Mouse (Mus musculus) embryonic facial prominence, embryonic 15.5 days (tissue): ENCODE data around the gene Gpr45. TPM values are rescaled to one million over a fixed set of nuclear protein-coding genes. Genes with fewer than 3 reads are reported as not detected.

ENCODE experiments used
- ATAC-seq: fragments of 200-750 bp; cut with Nextera tagmentation; 2 replicates; pipeline ENCODE4 v1.8.0; 2017; ENCODE audit warnings: low read depth, moderate TSS enrichment; ENCODE audit not compliant: insufficient number of reproducible peaks, low FRiP score, low TSS enrichment
- H3K27ac ChIP-seq: fragments of 300-500 bp; sonication (generic); replicated peaks from 2 replicates; pipeline ENCODE4 v1.5.1; 2015; ENCODE audit warnings: mild to moderate bottlenecking, inconsistent platforms
- H3K27me3 ChIP-seq: fragments of 300-500 bp; sonication (generic); 2 replicates; pipeline ENCODE4 v1.6.1; 2015; ENCODE audit warnings: inconsistent platforms
- H3K36me3 ChIP-seq: fragments of 300-500 bp; sonication (generic); 2 replicates; pipeline ENCODE4 v1.6.1; 2015; ENCODE audit warnings: mild to moderate bottlenecking, inconsistent platforms
- H3K4me1 ChIP-seq: fragments of 300-500 bp; sonication (generic); 2 replicates; pipeline ENCODE4 v1.6.1; 2015; ENCODE audit warnings: inconsistent platforms
- H3K4me2 ChIP-seq: fragments of 300-500 bp; sonication (generic); replicated peaks from 2 replicates; pipeline ENCODE4 v1.6.1; 2015; ENCODE audit warnings: mild to moderate bottlenecking, inconsistent platforms
- H3K4me3 ChIP-seq: fragments of 300-500 bp; sonication (generic); replicated peaks from 2 replicates; pipeline ENCODE4 v1.5.1; 2015; ENCODE audit warnings: mild to moderate bottlenecking, inconsistent platforms
- H3K9ac ChIP-seq: fragments of 300-500 bp; sonication (generic); 2 replicates; pipeline ENCODE4 v1.6.1; 2015; ENCODE audit warnings: inconsistent platforms
- H3K9me3 ChIP-seq: fragments of 300-500 bp; sonication (generic); replicated peaks from 2 replicates; pipeline ENCODE4 v1.6.1; 2016; ENCODE audit warnings: inconsistent platforms
- WGBS: fragments of 180-500 bp; shearing (Covaris S2); methylation state at CpG from one replicate; pipeline ENCODE4 v1.1.7; 2015; 5-methylcytosine and 5-hydroxymethylcytosine counted together
- polyA plus RNA-seq: library from polyadenylated mRNA; unstranded; fragments of >200 nt; fragmentation: Nextera tagmentation; extraction: Ambion mirVana; gene quantifications from 2 replicates; pipeline ENCODE4 v1.2.1, GENCODE M21; 2015

The Gpr45 gene
- polyA plus RNA-seq, 1 experiment from 2014 or later, result 8.0 TPM

DNA sequence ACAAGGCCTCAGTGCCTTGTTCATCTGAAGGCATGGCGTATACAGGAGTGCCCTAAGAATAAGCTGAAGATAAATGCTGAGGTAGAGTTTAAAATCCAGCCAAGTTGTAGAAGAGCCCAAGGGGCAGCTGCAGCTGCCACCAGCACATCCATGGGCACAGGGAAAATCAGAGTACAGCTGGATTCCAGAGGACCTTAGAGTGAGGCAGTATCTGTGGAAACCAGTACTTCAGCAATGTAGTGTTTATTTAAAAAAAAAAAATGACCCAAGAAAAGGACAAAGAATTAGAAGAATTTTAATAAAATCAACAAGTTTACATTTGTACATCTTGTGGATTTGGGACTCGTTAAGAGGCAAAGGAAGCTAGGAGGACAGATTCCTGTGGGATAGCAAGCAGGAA is 94.3 kb downstream of the Gpr45 start:
- Histone ChIP-seq H3K9me3 (no peaks in the 10 kb centered on the region), H3K27me3 (no peaks in the 10 kb centered on the region), H3K9ac (no peak overlapping the region), H3K4me2 (no peak overlapping the region), H3K36me3 (peaks cover 31% of the 10 kb centered on the region), H3K27ac (no peak overlapping the region), H3K4me3 (no peak overlapping the region), H3K4me1 (no peaks in the 10 kb centered on the region)
- ATAC-seq, result no peak
- 62% methylated on average over 2 of the region's 2 CpGs for WGBS

DNA sequence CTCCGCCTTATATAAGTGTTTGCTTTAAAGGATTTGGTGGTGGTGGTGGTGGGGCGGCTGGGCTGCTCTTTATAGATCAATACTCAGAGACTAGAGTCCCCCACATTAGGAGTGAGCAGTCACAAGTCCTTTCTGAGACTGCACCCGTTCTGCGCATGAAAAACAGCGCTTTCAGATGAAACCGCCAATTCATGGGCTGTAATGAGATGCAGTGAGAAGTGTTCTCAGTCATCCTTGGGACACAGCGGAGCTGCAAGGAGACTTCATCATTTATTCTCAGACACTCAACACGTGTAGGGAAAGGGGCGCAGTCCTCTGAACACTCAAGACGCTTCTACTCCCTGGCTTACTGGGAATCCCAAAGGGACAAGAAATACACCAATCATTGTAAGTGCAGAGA is 95.1 kb downstream of the Gpr45 start:
- ATAC-seq, result no peak
- Histone ChIP-seq H3K4me1 (no peaks in the 10 kb centered on the region), H3K27me3 (no peaks in the 10 kb centered on the region), H3K27ac (no peak overlapping the region), H3K9me3 (no peaks in the 10 kb centered on the region), H3K9ac (no peak overlapping the region), H3K36me3 (peaks cover 35% of the 10 kb centered on the region), H3K4me3 (no peak overlapping the region), H3K4me2 (no peak overlapping the region)
- 87% methylated on average over 10 of the region's 10 CpGs for WGBS

DNA sequence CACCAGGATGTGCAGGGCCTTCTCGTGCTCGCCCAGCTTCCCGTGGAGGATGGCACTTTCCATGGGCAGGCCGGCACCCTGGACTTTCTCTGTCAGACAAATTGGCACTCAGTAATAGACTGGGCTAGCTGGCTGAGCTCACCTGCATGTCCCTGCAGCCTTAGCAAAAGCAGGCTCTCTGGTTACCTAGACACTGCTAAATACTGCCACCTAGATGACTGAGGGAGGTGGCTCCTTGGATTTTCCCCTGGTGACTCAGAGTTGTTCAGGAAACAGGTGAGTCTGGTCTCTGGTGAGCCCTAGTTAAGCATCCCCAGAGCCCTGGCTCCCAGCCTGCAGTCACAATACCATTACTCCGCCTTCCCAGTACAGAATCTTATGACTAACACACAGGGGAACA is 99.2 kb downstream of the Gpr45 start:
- 85% methylated on average over 5 of the region's 5 CpGs for WGBS
- no peaks in the 10 kb centered on the region for H3K4me1 ChIP-seq
- peaks cover 61% of the 10 kb centered on the region for H3K36me3 ChIP-seq
- no peak overlapping the region for H3K27ac ChIP-seq
- no peak overlapping the region for H3K9ac ChIP-seq
- H3K27me3 ChIP-seq, result no peaks in the 10 kb centered on the region
- peak; percentile 13; the same call in 1 of the 2 replicates for ATAC-seq
- H3K4me2 ChIP-seq, result no peak overlapping the region
- no peaks in the 10 kb centered on the region for H3K9me3 ChIP-seq
- H3K4me3 ChIP-seq, result no peak overlapping the region

DNA sequence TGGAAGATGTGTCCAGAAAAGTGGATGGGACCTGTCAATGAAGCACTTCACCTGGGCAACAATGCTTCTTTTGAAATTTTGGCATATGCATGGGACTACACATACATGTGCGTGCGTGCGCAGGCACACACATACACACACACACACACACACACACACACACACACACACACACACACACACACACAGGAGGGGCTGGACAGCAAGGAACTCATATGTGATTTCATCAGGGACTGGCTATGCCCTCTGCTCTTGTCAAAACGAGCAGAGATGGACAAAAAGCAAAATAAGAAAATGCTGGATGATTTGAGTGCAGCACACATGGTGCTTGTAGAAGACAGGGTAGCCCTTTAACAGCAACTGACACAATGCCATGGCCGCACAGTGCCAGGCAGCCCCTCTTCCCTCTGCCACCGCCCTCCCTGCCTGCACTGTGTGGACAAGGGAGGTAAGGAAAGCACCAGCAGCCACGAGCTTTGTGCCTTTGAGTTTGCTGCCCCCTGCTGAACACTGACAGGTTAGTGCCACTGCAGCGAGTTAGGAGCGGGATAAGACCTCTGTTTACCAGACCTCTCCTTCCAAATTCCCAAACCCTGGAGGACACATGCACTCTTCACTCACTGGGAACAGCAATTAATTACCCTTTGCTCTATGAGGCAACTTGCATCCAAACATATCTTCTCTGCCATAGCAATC is 113.1 kb downstream of the Gpr45 start:
- 50% methylated on average over 9 of the region's 9 CpGs for WGBS
- Histone ChIP-seq H3K27me3 (no peaks in the 10 kb centered on the region), H3K4me2 (no peak overlapping the region), H3K27ac (no peak overlapping the region), H3K4me3 (no peak overlapping the region), H3K36me3 (peaks cover 26% of the 10 kb centered on the region), H3K9ac (no peak overlapping the region), H3K9me3 (no peaks in the 10 kb centered on the region), H3K4me1 (no peaks in the 10 kb centered on the region; the same call in 1 of the 2 replicates)
- ATAC-seq, result 0 out of 2 replicates have a peak, but pooled peaks have one; percentile 65

- no peaks in the 10 kb centered on the region; the same call in 1 of the 2 replicates for H3K4me1 ChIP-seq
- H3K27ac ChIP-seq, result no peak overlapping the region
- H3K9ac ChIP-seq, result no peak overlapping the region
- no peak for ATAC-seq
- H3K27me3 ChIP-seq, result no peaks in the 10 kb centered on the region
- H3K4me2 ChIP-seq, result no peak overlapping the region
- H3K4me3 ChIP-seq, result no peak overlapping the region
- H3K9me3 ChIP-seq, result no peaks in the 10 kb centered on the region
- peaks cover 23% of the 10 kb centered on the region for H3K36me3 ChIP-seq
- WGBS, result 80% methylated on average over 8 of the region's 8 CpGs
These were observed 113.9 kb downstream of the Gpr45 start for GRCm38 (mm10) chr1:43066573-43066972.

GRCm38 (mm10) chr1:43067551-43067950 is 114.9 kb downstream of the Gpr45 start:
- ATAC-seq, result no peak
- no peak overlapping the region for H3K4me3 ChIP-seq
- 55% methylated on average over 7 of the region's 7 CpGs for WGBS
- no peaks in the 10 kb centered on the region; the same call in 1 of the 2 replicates for H3K4me1 ChIP-seq
- H3K36me3 ChIP-seq, result peaks cover 21% of the 10 kb centered on the region
- H3K27me3 ChIP-seq, result no peaks in the 10 kb centered on the region
- no peak overlapping the region for H3K4me2 ChIP-seq
- H3K27ac ChIP-seq, result no peak overlapping the region
- H3K9me3 ChIP-seq, result no peaks in the 10 kb centered on the region
- no peak overlapping the region for H3K9ac ChIP-seq

DNA sequence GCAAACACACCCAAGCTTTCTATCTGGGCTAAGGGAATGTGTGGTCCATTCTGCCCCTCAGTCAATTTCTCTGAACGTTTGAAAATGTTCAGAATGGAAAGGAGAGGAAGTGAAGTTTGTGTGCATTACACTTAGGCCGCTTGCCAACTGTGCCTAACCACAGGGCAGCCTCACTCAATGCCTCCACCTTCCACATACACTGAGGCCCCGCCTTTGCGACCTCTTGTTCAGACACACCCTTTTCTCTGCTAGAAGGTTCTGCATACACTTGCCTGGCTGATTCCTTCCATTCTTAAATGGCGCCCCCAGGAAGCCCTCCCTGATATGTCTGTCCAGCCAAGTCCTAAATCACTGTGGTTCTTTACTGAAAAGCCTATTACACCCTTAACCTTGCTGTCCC is 118.1 kb downstream of the Gpr45 start:
- no peaks in the 10 kb centered on the region for H3K27me3 ChIP-seq
- no peak overlapping the region for H3K4me3 ChIP-seq
- no peak overlapping the region for H3K4me2 ChIP-seq
- H3K4me1 ChIP-seq, result no peaks in the 10 kb centered on the region; the same call in 1 of the 2 replicates
- no peak overlapping the region for H3K27ac ChIP-seq
- no peaks in the 10 kb centered on the region for H3K9me3 ChIP-seq
- WGBS, result 74% methylated on average over 5 of the region's 5 CpGs
- no peak for ATAC-seq
- H3K9ac ChIP-seq, result no peak overlapping the region
- H3K36me3 ChIP-seq, result peaks cover 39% of the 10 kb centered on the region

GRCm38 (mm10) chr1:43072028-43072427 is 119.4 kb downstream of the Gpr45 start:
- no peak overlapping the region for H3K9ac ChIP-seq
- peaks cover 31% of the 10 kb centered on the region for H3K36me3 ChIP-seq
- 89% methylated on average over 8 of the region's 8 CpGs for WGBS
- H3K4me2 ChIP-seq, result no peak overlapping the region
- ATAC-seq, result no peak
- H3K27ac ChIP-seq, result no peak overlapping the region
- no peaks in the 10 kb centered on the region for H3K9me3 ChIP-seq
- no peaks in the 10 kb centered on the region; the same call in 1 of the 2 replicates for H3K4me1 ChIP-seq
- no peak overlapping the region for H3K4me3 ChIP-seq
- H3K27me3 ChIP-seq, result no peaks in the 10 kb centered on the region

GRCm38 (mm10) chr1:43072561-43072960 is 119.9 kb downstream of the Gpr45 start:
- Histone ChIP-seq H3K9ac (no peak overlapping the region), H3K27ac (no peak overlapping the region), H3K9me3 (no peaks in the 10 kb centered on the region), H3K36me3 (peaks cover 28% of the 10 kb centered on the region), H3K4me1 (no peaks in the 10 kb centered on the region; the same call in 1 of the 2 replicates), H3K4me2 (no peak overlapping the region), H3K27me3 (no peaks in the 10 kb centered on the region), H3K4me3 (no peak overlapping the region)
- 69% methylated on average over 1 of the region's 1 CpGs for WGBS
- no peak for ATAC-seq

GRCm38 (mm10) chr1:43074791-43075190 is 122.1 kb downstream of the Gpr45 start:
- WGBS, result 94% methylated on average over 2 of the region's 2 CpGs
- ATAC-seq, result no peak
- Histone ChIP-seq H3K4me1 (no peaks in the 10 kb centered on the region; the same call in 1 of the 2 replicates), H3K36me3 (peaks cover 28% of the 10 kb centered on the region), H3K27me3 (no peaks in the 10 kb centered on the region), H3K9ac (no peak overlapping the region), H3K9me3 (no peaks in the 10 kb centered on the region), H3K27ac (no peak overlapping the region), H3K4me2 (no peak overlapping the region), H3K4me3 (no peak overlapping the region)

DNA sequence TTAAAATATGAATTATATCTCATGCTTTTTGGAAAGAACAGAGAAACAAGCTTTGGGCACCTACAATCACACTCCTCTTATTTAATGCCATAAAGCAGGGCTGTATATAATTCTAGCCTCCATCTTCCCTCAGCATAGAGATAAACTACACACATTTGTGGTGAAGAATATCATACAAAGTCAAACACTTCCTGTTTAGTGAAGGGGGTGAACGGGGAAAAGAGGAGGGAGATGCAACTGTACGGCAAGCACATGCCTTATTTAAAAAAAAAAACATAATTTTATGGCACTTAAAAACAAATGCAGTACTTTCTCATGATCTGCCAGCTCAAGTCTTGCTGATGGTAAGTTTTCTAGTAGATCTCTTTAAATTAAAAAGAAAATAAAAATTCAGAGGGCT is 125.5 kb downstream of the Gpr45 start:
- no peak overlapping the region for H3K9ac ChIP-seq
- 0 out of 2 replicates have a peak, but pooled peaks cover 18% of the 10 kb centered on the region for H3K36me3 ChIP-seq
- H3K27ac ChIP-seq, result no peak overlapping the region
- WGBS, result 80% methylated on average over 2 of the region's 2 CpGs
- no peak overlapping the region for H3K4me3 ChIP-seq
- no peak overlapping the region for H3K4me2 ChIP-seq
- ATAC-seq, result no peak
- H3K27me3 ChIP-seq, result no peaks in the 10 kb centered on the region
- H3K9me3 ChIP-seq, result no peaks in the 10 kb centered on the region
- H3K4me1 ChIP-seq, result no peaks in the 10 kb centered on the region

DNA sequence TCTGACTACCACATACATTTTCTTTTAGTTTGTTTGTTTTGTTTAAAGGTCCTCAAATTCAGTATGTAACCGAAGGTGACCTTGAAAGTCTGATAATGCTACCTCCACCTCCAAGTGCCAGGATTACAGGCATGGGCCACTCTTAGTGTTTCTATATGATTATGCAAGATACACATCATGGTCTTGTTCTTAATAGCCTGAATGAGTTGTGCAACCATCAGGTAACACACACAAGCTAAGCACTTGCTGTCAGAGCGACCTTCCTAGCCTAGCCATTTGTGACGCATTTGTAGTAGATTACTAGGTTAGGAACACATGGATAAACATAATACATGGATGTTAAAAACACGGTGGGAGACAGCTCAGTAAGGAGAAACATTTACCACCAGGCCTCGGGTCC is 130.3 kb downstream of the Gpr45 start:
- Histone ChIP-seq H3K4me1 (no peaks in the 10 kb centered on the region), H3K9me3 (no peaks in the 10 kb centered on the region), H3K9ac (no peak overlapping the region), H3K27me3 (no peaks in the 10 kb centered on the region), H3K27ac (no peak overlapping the region), H3K36me3 (0 out of 2 replicates have a peak, but pooled peaks cover 6% of the 10 kb centered on the region), H3K4me3 (no peak overlapping the region), H3K4me2 (no peak overlapping the region)
- 81% methylated on average over 5 of the region's 5 CpGs for WGBS
- ATAC-seq, result no peak
